Mouse (Mus musculus) monocyte, adult 5-6 weeks (primary cell): ENCODE data around the gene Etv3. TPM values are rescaled to one million over a fixed set of nuclear protein-coding genes. Genes with fewer than 3 reads are reported as not detected.

Experiments used
- ATAC-seq: fragments of 153-309, 156-312 bp; replicated peaks from 2 replicates; pipeline ENCODE4 v1.8.0; 2017; ENCODE audit warnings: mild to moderate bottlenecking; ENCODE audit not compliant: low TSS enrichment, insufficient number of reproducible peaks, severe bottlenecking, poor library complexity, low FRiP score
- total RNA-seq: library from RNA; stranded (forward); fragments of 200-1000, 200-491, 200-594 nt; gene quantifications from 3 replicates; pipeline ENCODE4 v1.2.3, GENCODE M21; 2017

Gene Etv3
- total RNA-seq, 1 experiment from 2014 or later, result 33.2 TPM

GRCm38 (mm10) chr3:87546291-87546721 is 21.1 kb downstream of the Etv3 start:
- ATAC-seq, result no peak

- no peak for ATAC-seq
Measured at GRCm38 (mm10) chr3:87549908-87550307, 24.7 kb downstream of the Etv3 start.

- no peak for ATAC-seq
Measured at GRCm38 (mm10) chr3:87552327-87552726, 27.1 kb downstream of the Etv3 start.

- no peak for ATAC-seq
Measured at GRCm38 (mm10) chr3:87553196-87553935, 28.2 kb downstream of the Etv3 start.

GRCm38 (mm10) chr3:87554859-87555258 is 29.7 kb downstream of the Etv3 start:
- 0 out of 2 replicates have a peak, but pooled peaks have one; percentile 8 for ATAC-seq

- no peak for ATAC-seq
Measured at GRCm38 (mm10) chr3:87556109-87556531, 30.9 kb downstream of the Etv3 start.

- ATAC-seq, result no peak
Measured at GRCm38 (mm10) chr3:87556668-87557278, 31.6 kb downstream of the Etv3 start.

- no peak for ATAC-seq
Measured at GRCm38 (mm10) chr3:87560156-87560555, 34.9 kb downstream of the Etv3 start.

- ATAC-seq, result no peak
Measured at GRCm38 (mm10) chr3:87561434-87561833, 36.2 kb downstream of the Etv3 start.

- ATAC-seq, result peak; percentile 49; the same call in 1 of the 2 replicates
Measured at GRCm38 (mm10) chr3:87562370-87562769, 37.2 kb downstream of the Etv3 start.

- no peak for ATAC-seq
Measured at GRCm38 (mm10) chr3:87563466-87563865, 38.3 kb downstream of the Etv3 start.

- no peak for ATAC-seq
Measured at GRCm38 (mm10) chr3:87565623-87566022, 40.4 kb downstream of the Etv3 start.

GRCm38 (mm10) chr3:87566066-87566465 is 40.9 kb downstream of the Etv3 start:
- ATAC-seq, result peak; percentile 90

GRCm38 (mm10) chr3:87567497-87567896 is 42.3 kb downstream of the Etv3 start:
- ATAC-seq, result peak; percentile 28

- no peak for ATAC-seq
Measured at GRCm38 (mm10) chr3:87568681-87569080, 43.5 kb downstream of the Etv3 start.

- ATAC-seq, result no peak
Measured at GRCm38 (mm10) chr3:87575766-87576165, 50.6 kb downstream of the Etv3 start.

GRCm38 (mm10) chr3:87582259-87582658 is 57.1 kb downstream of the Etv3 start:
- ATAC-seq, result no peak
